Mouse (Mus musculus) kidney, adult 10 weeks (tissue): Measurements from ENCODE around the gene Irak1. TPM values are rescaled to one million over a fixed set of nuclear protein-coding genes. Genes with fewer than 3 reads are reported as not detected.

Experiments
- polyA plus RNA-seq: library from polyadenylated mRNA; stranded (reverse); fragments of 350-450 nt; fragmentation: Illumina TruSeq; extraction: RNeasy Lipid Tissue Mini Kit (QIAGEN cat#74804); gene quantifications from one replicate; pipeline ENCODE4 v1.2.3, GENCODE M21; 2014; ENCODE audit warnings: low read depth, low replicate concordance

Gene Irak1
- polyA plus RNA-seq = 37.3 TPM

DNA sequence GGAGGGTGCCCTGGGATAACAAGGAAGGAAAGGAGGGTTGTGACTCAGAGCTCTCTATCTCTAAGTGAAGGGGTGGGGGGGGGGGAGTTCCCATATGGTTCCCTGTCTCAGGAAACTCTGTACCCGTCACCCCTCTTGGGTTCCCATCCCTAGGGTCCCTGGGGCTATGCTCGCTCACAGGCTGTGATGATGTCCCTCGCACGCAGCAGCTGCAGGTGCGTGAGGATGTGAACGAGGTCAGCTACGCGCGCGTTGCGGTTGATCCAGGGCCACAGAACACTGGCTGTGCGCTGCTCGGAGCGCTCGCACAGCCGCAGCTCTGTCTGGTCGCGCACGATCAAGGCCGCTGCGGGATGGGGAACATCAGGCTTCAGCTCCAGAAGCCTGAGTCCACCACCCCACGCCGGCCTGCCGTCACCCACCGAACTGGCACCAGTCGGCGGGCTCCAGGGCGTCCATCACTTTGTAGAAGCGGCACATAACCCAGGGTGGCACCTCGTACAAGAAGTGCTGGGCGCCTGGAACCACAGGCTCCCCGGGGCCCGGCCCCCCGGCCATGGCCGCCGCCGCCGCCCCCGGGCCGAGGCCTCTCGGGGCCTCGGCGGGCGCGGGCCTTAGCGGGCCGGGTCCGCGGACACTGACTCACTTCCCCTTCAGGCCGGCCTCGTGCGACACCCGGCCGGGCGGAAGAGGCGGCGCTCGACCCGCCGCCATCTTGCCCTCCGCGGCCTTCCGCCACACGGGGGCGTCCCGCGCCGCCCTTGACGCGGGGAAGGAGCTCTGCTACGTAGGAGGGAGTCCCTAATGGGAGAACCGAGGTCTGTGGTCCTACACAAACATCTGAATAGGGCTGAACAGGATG is at the start of gene Irak1:
Irak1 (minus strand) TSS at position 731 of the 862 bp plus-strand sequence.

GRCm38 (mm10) chrX:73966248-73967176 is 57.2 kb downstream of the Irak1 start, which contains the start of gene Hcfc1:
TSS of gene Hcfc1 (minus strand) at chrX:73966357.

Other genes starting within 250 kb of the Irak1 start
- gene Srpk3, start 249.5 kb downstream of the Irak1 start, polyA plus RNA-seq = not detected
- gene Idh3g, start 237.0 kb downstream of the Irak1 start, polyA plus RNA-seq = 73.0 TPM
- 30.3 TPM for gene Ssr4, start 236.9 kb downstream of the Irak1 start, polyA plus RNA-seq
- 0.36 TPM for gene Pdzd4, start 198.9 kb downstream of the Irak1 start, polyA plus RNA-seq
- 10.0 TPM for gene Avpr2, start 131.8 kb downstream of the Irak1 start, polyA plus RNA-seq
- gene L1cam, start 127.8 kb downstream of the Irak1 start, polyA plus RNA-seq = 4.2 TPM
- 0.85 TPM for gene Arhgap4, start 102.0 kb downstream of the Irak1 start, polyA plus RNA-seq
- gene Naa10, start 102.0 kb downstream of the Irak1 start, polyA plus RNA-seq = 5.3 TPM
- gene Renbp, start 93.1 kb downstream of the Irak1 start, polyA plus RNA-seq = 9.6 TPM
- gene Hcfc1, start 57.6 kb downstream of the Irak1 start, polyA plus RNA-seq = 22.0 TPM
- not detected for gene Opn1mw, start 103.5 kb upstream of the Irak1 start, polyA plus RNA-seq
- 18.0 TPM for gene Mecp2, start 111.4 kb upstream of the Irak1 start, polyA plus RNA-seq
- not detected for gene Tex28, start 143.9 kb upstream of the Irak1 start, polyA plus RNA-seq
- not detected for gene Tktl1, start 153.3 kb upstream of the Irak1 start, polyA plus RNA-seq
- 14.1 TPM for gene Flna, start 225.9 kb upstream of the Irak1 start, polyA plus RNA-seq
- 34.6 TPM for gene Emd, start 230.8 kb upstream of the Irak1 start, polyA plus RNA-seq
- gene Rpl10, start 246.9 kb upstream of the Irak1 start, polyA plus RNA-seq = 1,026 TPM